Mouse (Mus musculus) MEL (cell line): Measurements from ENCODE around the gene Plk3. TPM values are rescaled to one million over a fixed set of nuclear protein-coding genes. Genes with fewer than 3 reads are reported as not detected.
A peak's percentile ranks its signal among the peaks of the same experiment; 100 is the strongest.

ENCODE experiments used
- DNase-seq: peaks from one replicate; pipeline ENCODE4 v3.0.0; 2011; ENCODE audit warnings: low read depth, low spot score
- H3K27ac ChIP-seq: 2 replicates; pipeline ENCODE4 v1.5.1; 2012; ENCODE audit warnings: low read depth, mild to moderate bottlenecking, control low read depth, low read length, moderate library complexity; ENCODE audit not compliant: control insufficient read depth
- H3K27me3 ChIP-seq, 2 experiments: fragments of 150-350 bp in 1 of 2; sonication (generic) in 1 of 2; 2 replicates each; pipeline ENCODE4 v1.6.1; 2012; ENCODE audit warnings: low read length in 2 of 2, mild to moderate bottlenecking in 2 of 2, improper control_type of control experiment in 1 of 2, moderate library complexity in 1 of 2; ENCODE audit not compliant: insufficient read depth in 2 of 2, control insufficient read depth in 1 of 2
- H3K36me3 ChIP-seq, 2 experiments: 2 replicates each; pipeline ENCODE4 v1.6.1; 2012 to 2014; ENCODE audit warnings: low read length in 2 of 2, improper control_type of control experiment in 1 of 2, inconsistent platforms in 1 of 2, mild to moderate bottlenecking in 1 of 2; ENCODE audit not compliant: insufficient read depth in 2 of 2, control insufficient read depth in 1 of 2
- H3K4me1 ChIP-seq, 2 experiments: fragments of 150-350 bp in 1 of 2; sonication (generic) in 1 of 2; 2 replicates each; pipeline ENCODE4 v1.6.1; 2012; ENCODE audit warnings: low read length in 2 of 2, improper control_type of control experiment in 1 of 2, mild to moderate bottlenecking in 1 of 2; ENCODE audit not compliant: insufficient read depth in 2 of 2, control insufficient read depth in 1 of 2
- H3K4me3 ChIP-seq, 2 experiments: fragments of 150-350 bp in 1 of 2; sonication (generic) in 1 of 2; 2 replicates each; pipeline ENCODE4 v1.5.1; 2012; ENCODE audit warnings: low read depth in 2 of 2, low read length in 2 of 2, mild to moderate bottlenecking in 2 of 2, moderate library complexity in 2 of 2, control low read depth in 1 of 2, improper control_type of control experiment in 1 of 2; ENCODE audit not compliant: control insufficient read depth in 1 of 2, insufficient read depth in 1 of 2
- H3K79me2 ChIP-seq: 2 replicates; pipeline ENCODE4 v1.6.1; 2012; ENCODE audit warnings: mild to moderate bottlenecking, low read length, moderate library complexity; ENCODE audit not compliant: control insufficient read depth, poor library complexity, insufficient read depth
- H3K9ac ChIP-seq: 2 replicates; pipeline ENCODE4 v1.6.1; 2012; ENCODE audit warnings: low read depth, mild to moderate bottlenecking, control low read depth, low read length, moderate library complexity; ENCODE audit not compliant: control insufficient read depth, poor library complexity, severe bottlenecking
- H3K9me3 ChIP-seq: fragments of 150-350 bp; sonication (generic); replicated peaks from 2 replicates; pipeline ENCODE4 v1.6.1; 2012; ENCODE audit warnings: mild to moderate bottlenecking, low read length, improper control_type of control experiment, moderate library complexity; ENCODE audit not compliant: insufficient read depth
- BHLHE40 ChIP-seq: IDR thresholded peaks from 2 replicates; pipeline ENCODE4 v1.6.1; 2012; ENCODE audit warnings: low read depth, mild to moderate bottlenecking, inconsistent platforms, low read length, improper control_type of control experiment, borderline replicate concordance
- CHD1 ChIP-seq: IDR thresholded peaks from 2 replicates; pipeline ENCODE4 v1.6.1; 2012; ENCODE audit warnings: low read depth, mild to moderate bottlenecking, inconsistent platforms, low read length, improper control_type of control experiment
- CHD2 ChIP-seq: IDR thresholded peaks from 2 replicates; pipeline ENCODE4 v1.6.1; 2011; ENCODE audit warnings: low read length, improper control_type of control experiment
- CTCF ChIP-seq, 3 experiments: IDR thresholded peaks in 2 of 3; conservative IDR thresholded peaks in 1 of 3; 2 replicates each; pipeline ENCODE4 v1.5.1; 2011 to 2012; ENCODE audit warnings: low read length in 3 of 3, low read depth in 2 of 3, mild to moderate bottlenecking in 2 of 3, improper control_type of control experiment in 1 of 3, inconsistent platforms in 1 of 3, mixed read lengths in 1 of 3, moderate library complexity in 1 of 3; ENCODE audit not compliant: control insufficient read depth in 1 of 3, insufficient read depth in 1 of 3, poor library complexity in 1 of 3, severe bottlenecking in 1 of 3
- E2F4 ChIP-seq: IDR thresholded peaks from 2 replicates; pipeline ENCODE4 v1.6.1; 2011; ENCODE audit warnings: low read depth, low read length, improper control_type of control experiment, borderline replicate concordance
- ELF1 ChIP-seq: IDR thresholded peaks from 2 replicates; pipeline ENCODE4 v1.6.1; 2014; ENCODE audit warnings: low read depth, mild to moderate bottlenecking, inconsistent platforms, low read length, improper control_type of control experiment, moderate library complexity
- GATA1 ChIP-seq: IDR thresholded peaks from 2 replicates; pipeline ENCODE4 v1.6.1; 2011; ENCODE audit warnings: low read depth, low read length, improper control_type of control experiment
- MAFK ChIP-seq: IDR thresholded peaks from 2 replicates; pipeline ENCODE4 v1.6.1; 2011; ENCODE audit warnings: low read depth, mild to moderate bottlenecking, low read length, improper control_type of control experiment, borderline replicate concordance
- MAX ChIP-seq: IDR thresholded peaks from 2 replicates; pipeline ENCODE4 v1.6.1; 2011; ENCODE audit warnings: low read length, improper control_type of control experiment
- MXI1 ChIP-seq: IDR thresholded peaks from 2 replicates; pipeline ENCODE4 v1.6.1; 2011; ENCODE audit warnings: mild to moderate bottlenecking, low read depth, low read length, improper control_type of control experiment
- MYB ChIP-seq: IDR thresholded peaks from 2 replicates; pipeline ENCODE4 v1.6.1; 2011; ENCODE audit warnings: mild to moderate bottlenecking, low read depth, low read length, improper control_type of control experiment
- MYC ChIP-seq: IDR thresholded peaks from 2 replicates; pipeline ENCODE4 v1.6.1; 2011; ENCODE audit warnings: low read depth, mild to moderate bottlenecking, low read length, improper control_type of control experiment, moderate library complexity
- NELFE ChIP-seq: IDR thresholded peaks from 2 replicates; pipeline ENCODE4 v1.6.1; 2011; ENCODE audit warnings: low read depth, low read length, improper control_type of control experiment
- NRF1 ChIP-seq: IDR thresholded peaks from 2 replicates; pipeline ENCODE4 v1.6.1; 2014; ENCODE audit warnings: low read depth, mild to moderate bottlenecking, inconsistent platforms, low read length, improper control_type of control experiment, moderate library complexity; ENCODE audit not compliant: poor library complexity, insufficient read depth, severe bottlenecking
- POLR2A ChIP-seq, 2 experiments: IDR thresholded peaks; 2 replicates each; pipeline ENCODE4 v1.6.1; 2011 to 2012; ENCODE audit warnings: low read length in 2 of 2, mild to moderate bottlenecking in 2 of 2, control low read depth in 1 of 2, improper control_type of control experiment in 1 of 2, low read depth in 1 of 2, moderate library complexity in 1 of 2; ENCODE audit not compliant: control insufficient read depth in 1 of 2, insufficient read depth in 1 of 2, poor library complexity in 1 of 2
- POLR2AphosphoS2 ChIP-seq: IDR thresholded peaks from 2 replicates; pipeline ENCODE4 v1.6.1; 2011; ENCODE audit warnings: low read length, improper control_type of control experiment
- POLR2AphosphoS5 ChIP-seq: IDR thresholded peaks from 2 replicates; pipeline ENCODE4 v1.6.1; 2012; ENCODE audit warnings: low read depth, borderline replicate concordance, mild to moderate bottlenecking, inconsistent platforms, low read length, moderate library complexity, mixed read lengths
- RAD21 ChIP-seq: IDR thresholded peaks from 2 replicates; pipeline ENCODE4 v1.6.1; 2011; ENCODE audit warnings: mild to moderate bottlenecking, low read depth, low read length, improper control_type of control experiment
- SMC3 ChIP-seq: IDR thresholded peaks from 2 replicates; pipeline ENCODE4 v1.6.1; 2011; ENCODE audit warnings: low read depth, low read length, improper control_type of control experiment
- TAL1 ChIP-seq: IDR thresholded peaks from 2 replicates; pipeline ENCODE4 v1.6.1; 2012; ENCODE audit warnings: mild to moderate bottlenecking, inconsistent platforms, low read length, moderate library complexity, mixed read lengths
- TCF12 ChIP-seq: IDR thresholded peaks from 2 replicates; pipeline ENCODE4 v1.6.1; 2014; ENCODE audit warnings: low read depth, mild to moderate bottlenecking, inconsistent platforms, low read length, improper control_type of control experiment, moderate library complexity
- USF2 ChIP-seq, 2 experiments: IDR thresholded peaks; 2 replicates each; pipeline ENCODE4 v1.6.1; 2011 to 2012; ENCODE audit warnings: improper control_type of control experiment in 2 of 2, low read length in 2 of 2, borderline replicate concordance in 1 of 2, inconsistent platforms in 1 of 2, low read depth in 1 of 2, mild to moderate bottlenecking in 1 of 2; ENCODE audit not compliant: insufficient read depth in 1 of 2
- ZC3H11A ChIP-seq: IDR thresholded peaks from 2 replicates; pipeline ENCODE4 v1.6.1; 2012; ENCODE audit warnings: low read depth, mild to moderate bottlenecking, inconsistent platforms, low read length, improper control_type of control experiment
- ZKSCAN1 ChIP-seq: IDR thresholded peaks from 2 replicates; pipeline ENCODE4 v1.6.1; 2012; ENCODE audit warnings: low read depth, mild to moderate bottlenecking, inconsistent platforms, low read length, improper control_type of control experiment, moderate library complexity
- ZNF384 ChIP-seq: IDR thresholded peaks from 2 replicates; pipeline ENCODE4 v1.6.1; 2012; ENCODE audit warnings: low read depth, mild to moderate bottlenecking, inconsistent platforms, low read length, improper control_type of control experiment
- polyA plus RNA-seq, 2 experiments: library from polyadenylated mRNA; stranded (reverse) in 1 of 2; unstranded in 1 of 2; fragments of >175 nt in 1 of 2; fragments of >200 nt in 1 of 2; gene quantifications; 2 replicates each; pipeline versions ENCODE4 v1.2.1 to v1.2.4; 2012; ENCODE audit warnings: low replicate concordance in 2 of 2, low read depth in 1 of 2; ENCODE audit not compliant: insufficient read length in 2 of 2, insufficient read depth in 1 of 2, missing spikeins in 1 of 2
- total RNA-seq: library from RNA; depleted of rRNA; stranded (reverse); fragments of 300-350 nt; gene quantifications from 2 replicates; pipeline ENCODE4 v1.2.3, GENCODE M21; 2012

Plk3 gene
- total and polyA plus RNA-seq, 3 experiments, result 5.3 to 13.8 TPM; not detected in 1

- H3K27me3 ChIP-seq, result no peaks in the 10 kb centered on the region
- peaks cover 12% of the 10 kb centered on the region for H3K79me2 ChIP-seq
- no peaks in the 10 kb centered on the region for H3K4me1 ChIP-seq
- peaks cover 0 to 16% of the 10 kb centered on the region in 2 experiments; a peak in 2 of 4 replicates for H3K36me3 ChIP-seq
- no peak overlapping the region for H3K9ac ChIP-seq
- H3K9me3 ChIP-seq, result no peaks in the 10 kb centered on the region
- TF ChIP-seq POLR2A (IDR thresholded peaks at IDR 0.05; ENCODE audit: control insufficient read depth in 1 of 2, insufficient read depth in 1 of 2, low read depth in 1 of 2, low read length in 2 of 2, poor library complexity in 1 of 2), result no peak
- no peak for TF ChIP-seq USF2 (IDR thresholded peaks at IDR 0.05; ENCODE audit: borderline replicate concordance in 1 of 2, insufficient read depth in 1 of 2, low read depth in 1 of 2, low read length in 2 of 2)
- no peak for TF ChIP-seq MYC
- TF ChIP-seq MXI1, result no peak
- no peak for TF ChIP-seq ZC3H11A
- TF ChIP-seq BHLHE40, result no peak
- TF ChIP-seq ZKSCAN1, result no peak
- no peak for TF ChIP-seq POLR2AphosphoS2
- no peak for TF ChIP-seq NRF1
- no peak for TF ChIP-seq MYB
- no peak for TF ChIP-seq MAX
- H3K27ac ChIP-seq, result no peak overlapping the region
- no peak overlapping the region for H3K4me3 ChIP-seq
- no peak for DNase-seq
Observed at GRCm38 (mm10) chr4:117159666-117160065, 25.9 kb upstream of the Plk3 start.

- H3K79me2 ChIP-seq, result peaks cover 38% of the 10 kb centered on the region
- H3K36me3 ChIP-seq, result peaks cover 16 to 19% of the 10 kb centered on the region in 2 experiments
- H3K4me1 ChIP-seq, result peaks cover 0 to 18% of the 10 kb centered on the region in 2 experiments; a peak in 2 of 4 replicates
- TF ChIP-seq NRF1, result no peak
- TF ChIP-seq ZNF384, result peak; percentile 5; the same call in 1 of the 2 replicates
- H3K9ac ChIP-seq, result peak overlapping the region; percentile 61
- H3K27me3 ChIP-seq, result no peaks in the 10 kb centered on the region
- H3K4me3 ChIP-seq, result peak overlapping the region; percentile 63 to 97
- H3K9me3 ChIP-seq, result no peaks in the 10 kb centered on the region
- H3K27ac ChIP-seq, result peak overlapping the region; percentile 33
- peak; percentile 41 for DNase-seq
Observed at GRCm38 (mm10) chr4:117156372-117156771, 22.6 kb upstream of the Plk3 start.

GRCm38 (mm10) chr4:117155792-117156355, 22.1 kb upstream of the Plk3 start, which contains the start of gene Rps8:
Gene Rps8, minus strand, starts transcription at chr4:117156243.
- DNase-seq, result peak; percentile 94
- H3K36me3 ChIP-seq, result peaks cover 16 to 19% of the 10 kb centered on the region in 2 experiments
- H3K9ac ChIP-seq, result peak within 1 kb of the TSS; percentile 99
- H3K27ac ChIP-seq, result peak within 1 kb of the TSS; percentile 74
- no peaks in the 10 kb centered on the region for H3K27me3 ChIP-seq
- H3K79me2 ChIP-seq, result peaks cover 38% of the 10 kb centered on the region
- no peaks in the 10 kb centered on the region for H3K9me3 ChIP-seq
- H3K4me3 ChIP-seq, result peak within 1 kb of the TSS; percentile 63 to 97
- H3K4me1 ChIP-seq, result peaks cover 0 to 18% of the 10 kb centered on the region in 2 experiments; a peak in 2 of 4 replicates
- TF ChIP-seq SMC3, result no peak
- TF ChIP-seq E2F4, result no peak
- peak; percentile 57 for TF ChIP-seq MXI1
- no peak for TF ChIP-seq CTCF (IDR thresholded peaks at IDR 0.05 in 2 of 3, conservative IDR thresholded peaks at IDR 0.05 in 1 of 3; ENCODE audit: control insufficient read depth in 1 of 3, insufficient read depth in 1 of 3, low read depth in 2 of 3, low read length in 3 of 3, poor library complexity in 1 of 3, severe bottlenecking in 1 of 3)
- TF ChIP-seq ELF1, result peak; percentile 77
- peak; percentile 84 for TF ChIP-seq TCF12
- no peak for TF ChIP-seq RAD21
- peak; percentile 79 for TF ChIP-seq MYC
- peak; percentile 92 to 96 for TF ChIP-seq POLR2A (IDR thresholded peaks at IDR 0.05; ENCODE audit: control insufficient read depth in 1 of 2, insufficient read depth in 1 of 2, low read depth in 1 of 2, low read length in 2 of 2, poor library complexity in 1 of 2)
- TF ChIP-seq ZC3H11A, result no peak
- TF ChIP-seq BHLHE40, result no peak
- TF ChIP-seq GATA1, result no peak
- TF ChIP-seq CHD1, result 0 out of 2 replicates have a peak, but pooled peaks have one; percentile 6
- peak; percentile 98 for TF ChIP-seq NELFE
- no peak for TF ChIP-seq MAFK
- TF ChIP-seq CHD2, result no peak
- no peak for TF ChIP-seq TAL1
- peak; percentile 53; the same call in 1 of the 2 replicates for TF ChIP-seq POLR2AphosphoS5
- no peak for TF ChIP-seq MYB
- peak; percentile 84 for TF ChIP-seq MAX
